Mouse (Mus musculus) heart, postnatal 0 days (tissue): ENCODE data around the gene Dock3.

Source experiments
- CTCF ChIP-seq: IDR thresholded peaks from 2 replicates; pipeline ENCODE4 v1.5.1; 2016; ENCODE audit warnings: antibody characterized with exemption, control low read depth, low read depth
- EP300 ChIP-seq: IDR thresholded peaks from 2 replicates; pipeline ENCODE4 v1.6.1; 2016; ENCODE audit warnings: antibody characterized with exemption, low read depth

- TF ChIP-seq EP300 (no peak), CTCF (no peak)
These were observed 4.4 kb upstream of the Dock3 start for GRCm38 (mm10) chr9:107236151-107236550.
